Mouse (Mus musculus): ENCODE results near the gene Efcab11. TPM values are rescaled to one million over a fixed set of nuclear protein-coding genes. Genes with fewer than 3 reads are reported as not detected.

Gene Efcab11
- polyA plus RNA-seq, 1 experiment from 2014 or later = 13.1 TPM

DNA sequence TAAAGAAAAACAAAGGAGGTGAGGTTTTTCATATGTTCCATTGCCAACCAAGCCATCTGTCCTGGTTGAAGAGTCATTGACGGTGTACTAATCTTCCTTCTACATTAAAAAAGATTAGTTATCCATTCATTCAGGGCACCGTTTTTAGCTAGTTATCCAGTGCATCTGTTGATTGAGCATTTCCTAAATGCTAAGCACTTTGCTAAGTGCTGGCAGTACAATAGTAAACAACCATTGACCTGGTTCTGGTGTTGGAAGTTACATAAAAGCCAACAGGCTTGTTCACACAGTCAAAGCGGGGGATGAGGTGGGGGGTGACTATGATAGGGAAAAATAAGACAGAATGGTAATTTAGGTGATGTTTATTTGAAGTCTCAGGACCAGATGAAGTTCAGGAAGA, 35.4 kb upstream of the Efcab11 start:
- 87% methylated on average over 3 of the region's 3 CpGs for WGBS (ENCODE audit: insufficient replicate concordance)
- no peaks in the 10 kb centered on the region for H3K9me3 ChIP-seq (replicated peaks; ENCODE audit: control insufficient read depth, low read length)
- no peak overlapping the region for H3K4me2 ChIP-seq
- H3K27me3 ChIP-seq (ENCODE audit: control insufficient read depth, insufficient read depth, low read length) = no peaks in the 10 kb centered on the region
- no peak overlapping the region for H3K27ac ChIP-seq (ENCODE audit: low read depth, low read length)
- ATAC-seq (replicated peaks; ENCODE audit: insufficient number of reproducible peaks, low FRiP score, low TSS enrichment) = no peak
- H3K4me3 ChIP-seq (ENCODE audit: low read depth, low read length) = no peak overlapping the region
- H3K4me1 ChIP-seq (ENCODE audit: control insufficient read depth, insufficient read depth, low read length) = peaks cover 9% of the 10 kb centered on the region; the same call in 1 of the 2 replicates
- no peak overlapping the region for H3K9ac ChIP-seq (ENCODE audit: low read depth, low read length)
- H3K36me3 ChIP-seq (ENCODE audit: control insufficient read depth, insufficient read depth, low read length) = peaks cover 6% of the 10 kb centered on the region

DNA sequence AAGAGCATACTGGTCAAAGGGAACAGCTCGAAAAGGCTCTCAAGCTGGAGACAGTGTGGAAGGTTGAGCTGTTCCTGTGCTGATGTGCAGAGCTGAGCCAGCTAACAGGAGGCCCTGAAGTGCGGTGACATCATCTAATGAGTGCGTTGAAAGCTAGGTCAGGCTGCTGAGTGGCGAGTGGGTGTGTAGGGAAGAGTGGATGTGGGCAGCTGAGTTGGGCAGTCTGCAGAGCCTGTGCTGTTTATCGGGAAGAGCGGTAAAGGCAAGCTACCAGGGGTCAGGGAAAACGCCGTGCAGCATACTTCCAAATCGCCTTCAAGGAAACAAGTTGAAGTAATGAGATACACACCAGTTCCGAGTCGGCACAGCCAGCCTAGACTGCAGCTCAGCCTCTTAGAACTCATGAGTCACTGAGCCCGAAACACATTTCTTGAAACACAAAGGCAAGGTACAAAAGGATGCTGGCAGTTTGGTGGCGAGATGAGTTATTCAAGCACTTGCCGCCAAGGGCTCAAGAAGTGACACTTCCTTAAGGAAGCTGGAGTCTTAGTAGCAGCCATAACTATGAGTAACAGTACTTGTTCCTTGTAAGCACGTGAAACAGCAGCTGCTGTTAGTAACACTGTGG, 33.7 kb upstream of the Efcab11 start:
- peak; percentile 79 for ATAC-seq (replicated peaks; ENCODE audit: insufficient number of reproducible peaks, low FRiP score, low TSS enrichment)
- 59% methylated on average over 15 of the region's 15 CpGs for WGBS (ENCODE audit: insufficient replicate concordance)
- H3K9ac ChIP-seq (ENCODE audit: low read depth, low read length) = no peak overlapping the region; the same call in 1 of the 2 replicates
- H3K27ac ChIP-seq (ENCODE audit: low read depth, low read length) = no peak overlapping the region
- no peaks in the 10 kb centered on the region for H3K9me3 ChIP-seq (replicated peaks; ENCODE audit: control insufficient read depth, low read length)
- H3K27me3 ChIP-seq (ENCODE audit: control insufficient read depth, insufficient read depth, low read length) = no peaks in the 10 kb centered on the region
- peak overlapping the region; percentile 19; the same call in 1 of the 2 replicates for H3K4me2 ChIP-seq
- peaks cover 6% of the 10 kb centered on the region; the same call in 1 of the 2 replicates for H3K4me1 ChIP-seq (ENCODE audit: control insufficient read depth, insufficient read depth, low read length)
- peaks cover 15% of the 10 kb centered on the region for H3K36me3 ChIP-seq (ENCODE audit: control insufficient read depth, insufficient read depth, low read length)
- no peak overlapping the region for H3K4me3 ChIP-seq (ENCODE audit: low read depth, low read length)

DNA sequence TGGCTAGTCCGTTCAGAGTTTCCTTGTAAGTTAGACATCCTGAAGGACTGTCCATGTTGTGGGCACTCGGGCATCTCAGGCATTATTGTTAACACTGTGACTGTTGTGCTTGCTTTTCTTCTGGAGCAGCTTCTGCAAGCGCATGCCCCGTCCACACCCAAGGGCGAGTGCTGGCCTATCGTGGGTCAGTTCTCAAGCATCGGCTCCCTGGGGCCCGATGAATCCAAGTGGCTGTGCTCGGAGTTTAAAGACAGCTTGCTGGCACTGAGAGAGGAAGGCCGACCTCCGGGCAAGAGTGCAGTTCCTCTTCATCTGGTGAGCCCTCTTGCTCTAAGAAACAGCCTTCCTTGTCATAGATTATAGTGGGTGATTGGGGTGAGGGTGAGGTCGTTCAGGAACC, 27.2 kb upstream of the Efcab11 start:
- WGBS (ENCODE audit: insufficient replicate concordance) = 89% methylated on average over 12 of the region's 12 CpGs
- Histone ChIP-seq H3K4me3 (ENCODE audit: low read depth, low read length) (no peak overlapping the region), H3K36me3 (ENCODE audit: control insufficient read depth, insufficient read depth, low read length) (peaks cover 14% of the 10 kb centered on the region), H3K4me2 (no peak overlapping the region), H3K27ac (ENCODE audit: low read depth, low read length) (no peak overlapping the region), H3K27me3 (ENCODE audit: control insufficient read depth, insufficient read depth, low read length) (no peaks in the 10 kb centered on the region), H3K4me1 (ENCODE audit: control insufficient read depth, insufficient read depth, low read length) (no peaks in the 10 kb centered on the region), H3K9ac (ENCODE audit: low read depth, low read length) (no peak overlapping the region), H3K9me3 (replicated peaks; ENCODE audit: control insufficient read depth, low read length) (no peaks in the 10 kb centered on the region)
- ATAC-seq (replicated peaks; ENCODE audit: insufficient number of reproducible peaks, low FRiP score, low TSS enrichment) = no peak

DNA sequence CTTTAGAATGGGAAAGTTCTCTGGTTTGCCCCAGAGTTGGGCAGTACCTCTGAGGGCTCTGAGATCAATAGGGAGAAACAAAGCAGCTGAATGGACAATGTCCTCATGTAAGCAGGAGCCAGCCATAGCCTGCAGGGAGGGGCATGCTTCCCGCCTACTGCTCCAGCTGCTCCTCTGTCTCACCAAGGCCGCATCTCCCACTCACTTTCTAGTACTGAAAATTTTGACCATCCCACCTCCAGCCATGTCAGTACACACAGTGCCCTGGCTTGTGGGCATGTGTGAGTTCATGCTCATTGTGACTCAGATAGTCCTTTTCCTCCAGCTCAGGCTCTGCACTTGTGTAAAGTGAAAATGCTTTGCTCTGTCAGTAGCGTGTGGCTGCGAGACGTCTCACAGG, 20.3 kb upstream of the Efcab11 start:
- H3K9ac ChIP-seq (ENCODE audit: low read depth, low read length) = no peak overlapping the region; the same call in 1 of the 2 replicates
- H3K27ac ChIP-seq (ENCODE audit: low read depth, low read length) = no peak overlapping the region
- H3K27me3 ChIP-seq (ENCODE audit: control insufficient read depth, insufficient read depth, low read length) = no peaks in the 10 kb centered on the region
- H3K4me2 ChIP-seq = no peak overlapping the region
- no peaks in the 10 kb centered on the region for H3K9me3 ChIP-seq (replicated peaks; ENCODE audit: control insufficient read depth, low read length)
- no peaks in the 10 kb centered on the region for H3K4me1 ChIP-seq (ENCODE audit: control insufficient read depth, insufficient read depth, low read length)
- ATAC-seq (replicated peaks; ENCODE audit: insufficient number of reproducible peaks, low FRiP score, low TSS enrichment) = no peak
- H3K4me3 ChIP-seq (ENCODE audit: low read depth, low read length) = no peak overlapping the region
- peaks cover 8% of the 10 kb centered on the region; the same call in 1 of the 2 replicates for H3K36me3 ChIP-seq (ENCODE audit: control insufficient read depth, insufficient read depth, low read length)
- WGBS (ENCODE audit: insufficient replicate concordance) = 88% methylated on average over 5 of the region's 5 CpGs

DNA sequence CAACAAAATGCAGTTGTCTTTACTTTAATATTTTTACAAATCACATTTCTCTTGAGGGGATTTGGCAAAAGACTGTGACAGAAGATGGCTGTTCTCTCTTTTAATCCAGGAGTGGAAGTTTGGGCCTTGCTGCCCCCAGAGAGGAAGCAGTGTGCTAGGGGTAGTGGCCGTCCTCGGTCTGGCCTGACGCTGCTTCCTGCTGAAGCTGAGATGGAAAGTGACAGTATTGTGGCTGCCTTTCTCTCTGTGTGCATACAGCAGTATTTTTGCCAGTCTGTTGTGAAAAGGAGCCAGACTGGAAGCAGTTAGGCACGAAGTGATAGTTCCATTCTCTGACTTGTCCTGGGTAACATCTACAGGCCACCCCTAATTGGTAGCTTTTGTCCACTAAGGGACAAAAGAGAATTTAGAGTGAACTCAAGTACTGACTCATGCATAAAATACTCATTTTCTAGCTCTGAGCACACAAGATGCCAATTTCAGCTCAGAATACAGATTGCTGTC, 18.7 kb upstream of the Efcab11 start:
- H3K4me2 ChIP-seq = no peak overlapping the region
- H3K4me1 ChIP-seq (ENCODE audit: control insufficient read depth, insufficient read depth, low read length) = no peaks in the 10 kb centered on the region
- H3K4me3 ChIP-seq (ENCODE audit: low read depth, low read length) = no peak overlapping the region
- WGBS (ENCODE audit: insufficient replicate concordance) = 74% methylated on average over 4 of the region's 4 CpGs
- no peak overlapping the region for H3K27ac ChIP-seq (ENCODE audit: low read depth, low read length)
- no peak overlapping the region for H3K9ac ChIP-seq (ENCODE audit: low read depth, low read length)
- peaks cover 12% of the 10 kb centered on the region; the same call in 1 of the 2 replicates for H3K36me3 ChIP-seq (ENCODE audit: control insufficient read depth, insufficient read depth, low read length)
- no peaks in the 10 kb centered on the region for H3K9me3 ChIP-seq (replicated peaks; ENCODE audit: control insufficient read depth, low read length)
- no peaks in the 10 kb centered on the region for H3K27me3 ChIP-seq (ENCODE audit: control insufficient read depth, insufficient read depth, low read length)
- ATAC-seq (replicated peaks; ENCODE audit: insufficient number of reproducible peaks, low FRiP score, low TSS enrichment) = no peak

DNA sequence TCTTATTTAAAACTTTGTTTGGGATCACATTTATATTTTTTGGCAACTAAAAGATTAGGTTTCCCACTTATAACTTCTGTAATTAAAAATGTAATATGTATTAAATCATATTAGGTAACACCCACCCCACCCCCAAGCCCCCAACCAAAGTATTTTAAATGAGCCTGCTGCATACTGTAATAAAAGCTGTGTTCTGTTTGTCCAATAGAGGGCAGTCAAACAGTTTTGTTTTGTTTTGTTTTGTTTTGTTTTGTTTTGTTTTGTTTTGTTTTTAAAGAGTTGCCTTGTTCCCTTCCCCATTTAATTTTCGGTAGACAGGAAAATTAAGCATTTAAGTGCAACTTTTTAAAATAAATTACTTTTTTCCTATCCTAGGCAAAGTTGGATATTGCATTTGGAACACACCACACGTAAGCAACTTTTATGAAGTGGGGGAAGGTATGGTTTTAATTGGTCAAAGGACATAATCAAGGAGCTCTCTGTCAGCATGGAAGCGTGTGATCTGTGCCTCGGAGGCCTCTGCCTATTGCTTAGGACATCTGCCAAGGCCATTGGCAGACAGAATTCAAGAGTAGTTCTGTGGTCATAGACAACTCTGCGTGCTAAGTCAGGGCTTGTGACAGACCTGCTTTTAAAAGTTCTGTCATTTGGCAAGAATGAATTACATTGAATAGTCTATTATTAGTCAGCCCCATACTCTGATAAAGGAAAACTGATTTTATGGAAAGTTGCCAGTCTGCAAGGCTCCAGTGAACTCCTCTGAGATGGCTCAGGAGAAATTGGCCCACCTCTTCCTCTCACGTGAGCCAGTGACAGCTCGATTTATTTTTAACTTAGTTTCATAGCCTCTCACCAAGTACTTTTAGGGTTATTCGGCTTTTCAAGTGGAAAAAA, 18.0 kb upstream of the Efcab11 start:
- Histone ChIP-seq H3K4me3 (ENCODE audit: low read depth, low read length) (no peak overlapping the region), H3K36me3 (ENCODE audit: control insufficient read depth, insufficient read depth, low read length) (peaks cover 14% of the 10 kb centered on the region), H3K4me1 (ENCODE audit: control insufficient read depth, insufficient read depth, low read length) (no peaks in the 10 kb centered on the region), H3K27me3 (ENCODE audit: control insufficient read depth, insufficient read depth, low read length) (no peaks in the 10 kb centered on the region), H3K27ac (ENCODE audit: low read depth, low read length) (no peak overlapping the region), H3K9me3 (replicated peaks; ENCODE audit: control insufficient read depth, low read length) (no peaks in the 10 kb centered on the region), H3K4me2 (no peak overlapping the region), H3K9ac (ENCODE audit: low read depth, low read length) (no peak overlapping the region)
- 79% methylated on average over 8 of the region's 8 CpGs for WGBS (ENCODE audit: insufficient replicate concordance)
- no peak for ATAC-seq (replicated peaks; ENCODE audit: insufficient number of reproducible peaks, low FRiP score, low TSS enrichment)

DNA sequence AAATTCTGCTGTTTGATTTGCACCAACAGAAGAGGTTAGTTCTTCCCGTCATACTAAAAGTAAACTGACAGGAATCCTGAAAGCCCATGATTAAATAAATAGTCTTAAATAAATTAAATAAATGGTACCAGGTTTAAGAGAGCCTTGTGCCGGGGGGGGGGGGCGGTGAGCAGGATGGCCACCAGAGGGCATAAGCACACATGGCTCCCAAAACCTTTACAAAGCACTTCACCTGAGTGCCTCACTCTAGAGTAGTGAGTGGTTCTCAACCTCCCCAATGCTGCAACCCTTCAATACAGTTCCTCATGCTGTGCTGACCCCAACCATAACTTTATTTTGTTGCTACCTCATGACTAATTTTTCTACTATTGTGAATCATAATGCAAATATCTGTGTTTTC, 15.8 kb upstream of the Efcab11 start:
- 79% methylated on average over 1 of the region's 3 CpGs for WGBS (ENCODE audit: insufficient replicate concordance)
- H3K4me1 ChIP-seq (ENCODE audit: control insufficient read depth, insufficient read depth, low read length) = no peaks in the 10 kb centered on the region
- H3K36me3 ChIP-seq (ENCODE audit: control insufficient read depth, insufficient read depth, low read length) = peaks cover 16% of the 10 kb centered on the region
- no peak for ATAC-seq (replicated peaks; ENCODE audit: insufficient number of reproducible peaks, low FRiP score, low TSS enrichment)
- H3K27me3 ChIP-seq (ENCODE audit: control insufficient read depth, insufficient read depth, low read length) = no peaks in the 10 kb centered on the region
- H3K4me3 ChIP-seq (ENCODE audit: low read depth, low read length) = no peak overlapping the region
- no peak overlapping the region for H3K4me2 ChIP-seq
- no peak overlapping the region for H3K9ac ChIP-seq (ENCODE audit: low read depth, low read length)
- H3K27ac ChIP-seq (ENCODE audit: low read depth, low read length) = no peak overlapping the region
- H3K9me3 ChIP-seq (replicated peaks; ENCODE audit: control insufficient read depth, low read length) = no peaks in the 10 kb centered on the region

DNA sequence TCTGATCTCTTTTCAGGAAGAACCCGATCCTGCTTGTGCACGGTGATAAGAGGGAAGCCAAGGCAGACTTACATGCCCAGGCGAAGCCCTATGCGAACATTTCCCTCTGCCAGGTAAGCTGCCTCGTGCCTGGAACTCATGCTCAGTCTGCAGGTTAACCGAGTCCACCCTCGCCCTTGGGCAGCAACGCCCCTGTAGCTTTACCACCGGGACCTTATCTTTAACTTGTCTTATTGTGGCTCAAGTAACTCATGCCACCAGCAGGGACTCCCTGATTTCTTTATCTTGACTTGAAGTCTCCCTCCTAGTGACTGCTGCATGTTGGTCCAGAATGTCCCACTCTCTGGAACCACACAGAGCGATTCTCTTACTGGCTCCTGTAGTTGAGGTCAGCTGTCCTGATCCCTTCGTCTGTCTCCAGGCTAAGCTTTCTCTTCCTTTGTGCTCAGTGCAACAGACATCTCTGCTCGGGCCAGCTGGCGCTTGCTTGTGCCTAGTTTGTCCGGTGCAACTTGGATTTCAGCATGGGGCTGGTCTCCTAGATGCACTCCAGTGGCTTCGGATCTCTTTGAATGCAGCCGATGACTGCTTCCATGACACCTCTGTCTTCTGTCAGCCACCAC, 14.1 kb upstream of the Efcab11 start:
- no peak overlapping the region for H3K4me3 ChIP-seq (ENCODE audit: low read depth, low read length)
- H3K4me2 ChIP-seq = no peak overlapping the region
- H3K9me3 ChIP-seq (replicated peaks; ENCODE audit: control insufficient read depth, low read length) = no peaks in the 10 kb centered on the region
- no peaks in the 10 kb centered on the region for H3K27me3 ChIP-seq (ENCODE audit: control insufficient read depth, insufficient read depth, low read length)
- 83% methylated on average over 16 of the region's 16 CpGs for WGBS (ENCODE audit: insufficient replicate concordance)
- H3K4me1 ChIP-seq (ENCODE audit: control insufficient read depth, insufficient read depth, low read length) = no peaks in the 10 kb centered on the region
- no peak overlapping the region for H3K9ac ChIP-seq (ENCODE audit: low read depth, low read length)
- ATAC-seq (replicated peaks; ENCODE audit: insufficient number of reproducible peaks, low FRiP score, low TSS enrichment) = no peak
- peaks cover 14% of the 10 kb centered on the region for H3K36me3 ChIP-seq (ENCODE audit: control insufficient read depth, insufficient read depth, low read length)
- H3K27ac ChIP-seq (ENCODE audit: low read depth, low read length) = no peak overlapping the region

Measured in heart, embryonic 11.5 days (tissue).